Mouse (Mus musculus) heart, embryonic 15.5 days (tissue): ENCODE results near the gene Srcap. TPM values are rescaled to one million over a fixed set of nuclear protein-coding genes. Genes with fewer than 3 reads are reported as not detected.
A peak's percentile ranks its signal among the peaks of the same experiment; 100 is the strongest.
"Not testable (repeated sequence)": the region's sequence is repeated elsewhere in the genome, so short reads cannot be mapped to it uniquely, and the experiment has no call there.

ENCODE experiments used
- ATAC-seq: fragments of 200-750 bp; cut with Nextera tagmentation; replicated peaks from 2 replicates; pipeline ENCODE4 v1.8.0; 2017; ENCODE audit warnings: low read depth, moderate TSS enrichment; ENCODE audit not compliant: insufficient number of reproducible peaks, insufficient read depth, low FRiP score
- H3K27ac ChIP-seq: fragments of 300-500 bp; sonication (generic); 2 replicates; pipeline ENCODE4 v1.5.1; 2015; ENCODE audit warnings: mild to moderate bottlenecking, inconsistent platforms
- H3K27me3 ChIP-seq: fragments of 300-500 bp; sonication (generic); 2 replicates; pipeline ENCODE4 v1.6.1; 2015; ENCODE audit warnings: inconsistent platforms
- H3K36me3 ChIP-seq: fragments of 300-500 bp; sonication (generic); 2 replicates; pipeline ENCODE4 v1.6.1; 2015; ENCODE audit warnings: mild to moderate bottlenecking, inconsistent platforms
- H3K4me1 ChIP-seq: fragments of 300-500 bp; sonication (generic); replicated peaks from 2 replicates; pipeline ENCODE4 v1.6.1; 2015; ENCODE audit warnings: inconsistent platforms
- H3K4me2 ChIP-seq: fragments of 300-500 bp; sonication (generic); 2 replicates; pipeline ENCODE4 v1.6.1; 2015; ENCODE audit warnings: inconsistent platforms, mild to moderate bottlenecking, moderate library complexity
- H3K4me3 ChIP-seq: fragments of 300-500 bp; sonication (generic); 2 replicates; pipeline ENCODE4 v1.5.1; 2015; ENCODE audit warnings: mild to moderate bottlenecking, inconsistent platforms
- H3K9ac ChIP-seq: fragments of 300-500 bp; sonication (generic); 2 replicates; pipeline ENCODE4 v1.6.1; 2015; ENCODE audit warnings: mild to moderate bottlenecking, inconsistent platforms
- H3K9me3 ChIP-seq: fragments of 300-500 bp; sonication (generic); replicated peaks from 2 replicates; pipeline ENCODE4 v1.6.1; 2016; ENCODE audit warnings: inconsistent platforms
- WGBS: fragments of 180-500 bp; shearing (Covaris S2); methylation state at CpG from one replicate; pipeline ENCODE4 v1.1.7; 2015; ENCODE audit warnings: mixed read lengths; 5-methylcytosine and 5-hydroxymethylcytosine counted together
- polyA plus RNA-seq: library from polyadenylated mRNA; unstranded; fragments of >200 nt; fragmentation: Nextera tagmentation; extraction: Ambion mirVana; gene quantifications from 2 replicates; pipeline ENCODE4 v1.2.1, GENCODE M21; 2015

Srcap gene
- polyA plus RNA-seq, 1 experiment from 2014 or later, result 25.7 TPM

DNA sequence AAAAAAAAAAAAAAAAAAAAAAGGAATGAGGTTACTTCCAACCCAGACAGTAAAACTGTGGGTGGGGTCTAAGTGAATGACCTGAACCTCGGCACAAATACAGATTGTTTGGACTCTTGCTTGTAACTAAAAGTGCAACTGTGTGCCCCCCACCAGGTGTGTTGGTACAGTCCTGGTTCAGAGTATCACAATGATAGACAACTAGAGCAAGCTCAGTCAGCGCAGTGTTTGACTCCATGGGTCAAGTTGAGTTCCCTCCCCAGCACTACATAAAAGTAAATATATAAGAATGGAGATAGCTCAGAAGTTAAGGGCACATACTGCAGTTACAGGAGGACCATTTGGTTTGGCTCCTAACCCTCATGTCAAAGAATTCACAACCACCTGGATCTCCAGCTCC lies 14.4 kb upstream of the Srcap start:
- ATAC-seq, result no peak

GRCm38 (mm10) chr7:127498407-127498806 lies 13.4 kb upstream of the Srcap start:
- no peak for ATAC-seq
- Histone ChIP-seq H3K27ac (no peak overlapping the region), H3K9me3 (no peaks in the 10 kb centered on the region), H3K9ac (no peak overlapping the region), H3K27me3 (no peaks in the 10 kb centered on the region), H3K4me3 (no peak overlapping the region), H3K4me1 (peaks cover 9% of the 10 kb centered on the region), H3K36me3 (no peaks in the 10 kb centered on the region), H3K4me2 (no peak overlapping the region)
- 35% methylated on average over 3 of the region's 3 CpGs for WGBS

More for the DNA sequence above, 14.4 kb upstream of the Srcap start:
- peaks cover 9% of the 10 kb centered on the region for H3K4me1 ChIP-seq
- no peak overlapping the region for H3K27ac ChIP-seq
- no peak overlapping the region for H3K4me2 ChIP-seq
- 79% methylated on average over 2 of the region's 2 CpGs for WGBS
- no peak overlapping the region for H3K4me3 ChIP-seq
- no peak overlapping the region for H3K9ac ChIP-seq
- no peaks in the 10 kb centered on the region for H3K9me3 ChIP-seq
- H3K36me3 ChIP-seq, result peaks cover 4% of the 10 kb centered on the region; the same call in 1 of the 2 replicates
- no peaks in the 10 kb centered on the region for H3K27me3 ChIP-seq

DNA sequence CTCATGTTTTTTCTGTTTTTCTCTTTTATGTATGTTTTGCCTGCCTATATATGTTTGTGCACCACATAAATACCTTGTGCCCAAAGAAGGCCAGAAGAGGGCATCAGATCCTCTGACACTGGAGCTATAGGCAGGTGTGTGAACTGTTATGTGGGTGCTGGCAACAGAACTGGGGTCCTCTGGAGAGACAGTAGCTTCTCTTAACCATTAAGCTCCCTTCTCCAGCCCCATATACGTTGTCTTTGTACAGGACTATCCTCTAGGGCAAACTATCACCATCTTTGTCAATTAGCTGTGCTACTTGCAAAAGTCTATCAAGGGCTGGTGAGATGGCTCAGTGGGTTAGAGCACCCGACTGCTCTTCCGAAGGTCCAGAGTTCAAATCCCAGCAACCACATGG lies 3.5 kb upstream of the Srcap start:
- H3K36me3 ChIP-seq, result no peaks in the 10 kb centered on the region
- H3K4me1 ChIP-seq, result peaks cover 9% of the 10 kb centered on the region
- no peaks in the 10 kb centered on the region for H3K9me3 ChIP-seq
- 90% methylated on average over 3 of the region's 3 CpGs for WGBS
- no peak overlapping the region for H3K9ac ChIP-seq
- no peak overlapping the region for H3K4me2 ChIP-seq
- no peak for ATAC-seq
- no peaks in the 10 kb centered on the region for H3K27me3 ChIP-seq
- H3K4me3 ChIP-seq, result no peak overlapping the region
- H3K27ac ChIP-seq, result no peak overlapping the region

DNA sequence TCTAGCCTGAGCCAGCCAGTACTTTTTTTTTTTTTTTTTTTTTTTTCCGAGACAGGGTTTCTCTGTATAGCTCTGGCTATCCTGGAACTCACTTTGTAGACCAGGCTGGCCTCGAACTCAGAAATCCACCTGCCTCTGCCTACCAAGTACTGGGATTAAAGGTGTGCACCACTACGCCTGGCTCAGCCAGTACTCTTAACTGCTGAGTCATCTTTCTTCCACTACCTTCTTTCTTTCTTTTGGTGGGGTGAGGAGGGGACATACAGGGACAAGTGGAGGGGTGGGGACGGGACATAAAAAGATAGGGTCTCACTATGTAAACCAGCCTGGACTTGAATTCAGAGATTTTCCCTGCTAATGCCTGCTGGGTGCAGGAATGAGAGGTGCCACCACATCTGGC lies 2.0 kb upstream of the Srcap start:
- H3K27me3 ChIP-seq, H3K27ac ChIP-seq, H3K4me3 ChIP-seq, H3K36me3 ChIP-seq, H3K4me2 ChIP-seq, H3K9ac ChIP-seq, H3K9me3 ChIP-seq, ATAC-seq: not testable (repeated sequence)
- 75% methylated on average over 4 of the region's 4 CpGs for WGBS
- peaks cover 18% of the 10 kb centered on the region for H3K4me1 ChIP-seq

GRCm38 (mm10) chr7:127511241-127511640 lies 542 bp upstream of the Srcap start:
- Histone ChIP-seq H3K4me2 (peak overlapping the region; percentile 59), H3K9ac (0 out of 2 replicates have a peak overlapping the region, but pooled peaks have one; percentile 78), H3K4me1 (peaks cover 20% of the 10 kb centered on the region), H3K4me3 (peak overlapping the region; percentile 69), H3K27me3 (no peaks in the 10 kb centered on the region), H3K27ac (peak overlapping the region; percentile 99), H3K36me3 (peaks cover 16% of the 10 kb centered on the region), H3K9me3 (no peaks in the 10 kb centered on the region)
- no peak for ATAC-seq
- WGBS, result 36% methylated on average over 8 of the region's 8 CpGs

DNA sequence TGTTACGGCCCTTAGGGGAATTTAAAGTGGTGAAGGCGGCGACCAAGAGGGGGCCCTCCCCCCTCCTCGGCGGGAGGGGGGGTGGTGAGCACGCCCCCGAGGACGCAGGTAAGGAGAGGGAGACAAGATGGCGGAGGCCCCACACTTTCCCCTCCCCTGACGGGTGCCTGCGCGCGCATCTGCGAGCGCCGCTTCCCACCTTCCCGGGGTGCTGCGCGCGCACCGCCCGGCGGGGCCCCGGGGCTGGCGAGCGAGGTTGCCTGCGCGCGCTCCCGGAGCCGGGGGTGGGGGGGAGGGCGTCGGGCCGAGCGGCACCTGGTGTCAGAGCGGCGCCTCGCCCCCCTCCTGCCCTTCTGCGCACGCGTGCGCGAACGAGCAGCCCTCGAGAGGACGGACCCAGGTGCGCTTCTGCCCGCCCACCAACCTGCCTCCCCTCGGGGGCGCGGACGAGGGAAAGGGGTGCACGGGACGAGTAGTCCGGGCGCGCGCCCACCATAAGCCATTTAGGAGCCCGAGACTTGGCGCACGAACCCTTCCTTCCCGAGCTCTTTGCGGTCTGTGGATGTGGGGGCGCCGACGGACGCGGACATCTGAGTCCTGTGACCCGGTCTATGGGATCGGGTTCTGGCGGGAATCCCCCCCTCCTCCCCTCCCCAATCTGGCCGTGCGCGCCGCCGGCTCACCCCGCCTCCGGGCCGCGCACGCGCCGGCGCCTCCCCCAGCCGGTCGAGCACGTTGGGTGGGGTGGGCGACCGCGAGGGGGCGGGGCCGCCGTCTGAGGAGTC lies 640 bp downstream of the Srcap start:
- Histone ChIP-seq H3K4me3 (peak overlapping the region; percentile 69), H3K4me1 (peaks cover 20% of the 10 kb centered on the region), H3K36me3 (peaks cover 27% of the 10 kb centered on the region), H3K9me3 (no peaks in the 10 kb centered on the region), H3K27me3 (no peaks in the 10 kb centered on the region), H3K4me2 (peak overlapping the region; percentile 71), H3K27ac (peak overlapping the region; percentile 99), H3K9ac (peak overlapping the region; percentile 78)
- peak; percentile 88 for ATAC-seq
- under 1% methylated on average over 73 of the region's 93 CpGs for WGBS

DNA sequence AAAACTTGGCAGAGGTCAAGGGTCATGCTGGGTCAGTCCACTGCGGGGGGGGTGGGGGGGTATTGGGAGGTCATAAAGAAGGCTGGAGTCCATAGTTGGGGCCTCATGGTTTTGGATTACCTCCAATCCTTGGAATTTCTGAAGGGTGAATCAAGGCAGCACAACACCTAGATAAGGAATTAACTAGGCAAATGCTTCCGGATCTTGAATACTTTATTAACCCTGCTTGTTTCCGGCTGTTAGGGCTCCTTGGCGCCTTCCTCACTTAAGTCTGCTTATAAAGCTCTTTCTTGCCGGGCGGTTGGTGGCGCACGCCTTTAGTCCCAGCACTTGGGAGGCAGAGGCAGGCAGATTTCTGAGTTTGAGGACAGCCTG lies 1.2 kb downstream of the Srcap start:
- 26% methylated on average over 8 of the region's 8 CpGs for WGBS
- Histone ChIP-seq H3K9me3 (no peaks in the 10 kb centered on the region), H3K27ac (peak overlapping the region; percentile 99), H3K27me3 (no peaks in the 10 kb centered on the region), H3K4me2 (peak overlapping the region; percentile 71), H3K9ac (peak overlapping the region; percentile 78), H3K36me3 (peaks cover 33% of the 10 kb centered on the region), H3K4me3 (peak overlapping the region; percentile 69), H3K4me1 (peaks cover 20% of the 10 kb centered on the region)
- 0 out of 2 replicates have a peak, but pooled peaks have one; percentile 0 for ATAC-seq

DNA sequence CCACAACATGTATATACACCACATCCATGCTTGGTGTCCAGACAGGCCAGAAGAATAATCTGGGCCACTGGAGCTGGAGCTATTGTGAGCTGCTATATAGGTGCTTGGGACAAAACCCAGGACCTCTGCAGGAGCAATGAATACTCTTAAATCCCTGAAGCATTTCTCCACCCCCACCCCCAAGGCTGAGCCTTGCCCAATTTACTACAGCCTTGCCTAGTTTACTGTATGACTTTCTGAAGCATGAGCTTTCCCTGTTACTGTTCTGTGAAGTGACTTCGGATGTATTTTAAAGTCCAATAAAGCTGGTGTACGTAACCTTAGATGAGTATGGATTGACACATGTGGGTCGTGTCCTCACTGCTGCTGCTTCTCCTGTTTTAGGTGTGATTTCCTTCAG lies 2.0 kb downstream of the Srcap start:
- 74% methylated on average over 3 of the region's 3 CpGs for WGBS
- H3K27ac ChIP-seq, result peak overlapping the region; percentile 10; the same call in 1 of the 2 replicates
- H3K9me3 ChIP-seq, result no peaks in the 10 kb centered on the region
- H3K4me1 ChIP-seq, result peaks cover 20% of the 10 kb centered on the region
- H3K4me3 ChIP-seq, result peak overlapping the region; percentile 69
- H3K4me2 ChIP-seq, result peak overlapping the region; percentile 71
- H3K36me3 ChIP-seq, result peaks cover 39% of the 10 kb centered on the region
- no peak overlapping the region for H3K9ac ChIP-seq
- no peak for ATAC-seq
- H3K27me3 ChIP-seq, result no peaks in the 10 kb centered on the region

GRCm38 (mm10) chr7:127515846-127516245 lies 4.1 kb downstream of the Srcap start:
- ATAC-seq, result no peak
- Histone ChIP-seq H3K9me3 (no peaks in the 10 kb centered on the region), H3K9ac (no peak overlapping the region), H3K27me3 (no peaks in the 10 kb centered on the region), H3K27ac (no peak overlapping the region), H3K4me2 (no peak overlapping the region), H3K36me3 (peaks cover 56% of the 10 kb centered on the region), H3K4me1 (peaks cover 20% of the 10 kb centered on the region), H3K4me3 (no peak overlapping the region)
- WGBS, result 72% methylated on average over 7 of the region's 7 CpGs

DNA sequence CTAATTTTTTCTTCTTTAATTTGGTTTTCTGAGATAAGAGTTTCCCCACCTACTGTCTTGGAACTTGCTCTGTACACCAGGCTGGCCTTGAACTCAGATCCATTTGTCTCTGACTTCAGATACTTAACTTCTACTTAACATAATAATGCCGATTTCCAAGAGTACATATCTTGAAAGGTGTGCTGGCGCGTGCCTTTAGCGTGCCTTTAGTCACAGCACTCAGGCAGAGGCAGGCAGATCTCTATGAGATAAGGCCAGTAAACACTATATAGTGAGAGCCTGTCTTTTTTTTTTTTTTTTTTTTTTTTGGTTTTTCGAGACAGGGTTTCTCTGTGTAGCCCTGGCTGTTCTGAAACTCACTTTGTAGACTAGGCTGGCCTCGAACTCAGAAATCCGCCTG lies 4.6 kb downstream of the Srcap start:
- Histone ChIP-seq H3K9ac (no peak overlapping the region), H3K9me3 (no peaks in the 10 kb centered on the region), H3K4me1 (peaks cover 16% of the 10 kb centered on the region), H3K27me3 (no peaks in the 10 kb centered on the region), H3K36me3 (peaks cover 61% of the 10 kb centered on the region), H3K27ac (no peak overlapping the region), H3K4me3 (no peak overlapping the region), H3K4me2 (no peak overlapping the region)
- ATAC-seq, result no peak
- WGBS, result 88% methylated on average over 7 of the region's 7 CpGs

DNA sequence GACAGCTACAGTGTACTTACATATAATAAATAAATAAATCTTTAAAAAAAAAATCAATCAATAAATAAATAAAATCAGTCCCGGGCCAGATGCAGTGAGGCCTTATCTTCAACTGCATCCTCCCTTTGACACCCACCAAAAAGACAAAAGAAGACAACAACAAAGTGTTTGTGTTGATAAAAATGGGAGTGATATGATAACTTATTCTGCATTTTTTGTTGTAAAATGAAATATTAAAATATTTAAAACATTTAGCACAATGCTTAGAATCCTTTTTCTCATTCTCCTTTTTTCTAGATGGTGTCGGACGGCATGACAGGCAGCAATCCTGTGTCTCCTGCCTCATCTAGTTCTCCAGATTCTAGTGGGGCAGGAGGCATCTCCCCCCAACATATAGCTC lies 7.5 kb downstream of the Srcap start, which contains the start of gene Gm42715:
Gm42715 (plus strand) TSS at position 301 of the 400 bp plus-strand sequence.
- 86% methylated on average over 3 of the region's 3 CpGs for WGBS
- no peaks in the 10 kb centered on the region for H3K27me3 ChIP-seq

DNA sequence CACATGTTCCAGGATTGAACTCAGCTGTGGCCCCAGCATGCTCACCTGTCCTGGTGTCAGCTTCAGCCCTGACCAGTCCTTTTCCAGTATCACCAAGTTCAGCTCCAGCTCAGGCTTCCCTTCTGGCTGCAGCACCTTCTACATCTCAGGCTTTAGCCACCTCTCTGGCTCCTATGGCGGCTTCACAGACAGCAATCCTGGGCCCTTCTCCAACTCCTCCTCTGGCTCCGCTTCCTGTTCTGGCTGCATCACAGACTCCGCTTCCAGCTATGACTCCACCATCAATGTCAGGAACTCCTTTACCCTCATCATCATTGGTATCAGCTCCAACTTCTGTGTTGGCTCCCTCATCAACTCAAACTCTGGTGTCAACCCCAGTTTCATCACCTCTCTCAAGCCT lies 29.9 kb downstream of the Srcap start:
- Histone ChIP-seq H3K4me3 (no peak overlapping the region), H3K27ac (no peak overlapping the region), H3K4me1 (no peaks in the 10 kb centered on the region; the same call in 1 of the 2 replicates), H3K4me2 (no peak overlapping the region), H3K9ac (no peak overlapping the region), H3K36me3 (peaks cover 94% of the 10 kb centered on the region), H3K9me3 (no peaks in the 10 kb centered on the region), H3K27me3 (no peaks in the 10 kb centered on the region)
- no peak for ATAC-seq
- WGBS, result 89% methylated on average over 3 of the region's 3 CpGs

More for the DNA sequence above, 7.5 kb downstream of the Srcap start, which contains the start of gene Gm42715:
- Histone ChIP-seq H3K4me1 (0 out of 2 replicates have a peak, but pooled peaks cover 2% of the 10 kb centered on the region), H3K4me3 (no peak within 1 kb of the TSS), H3K9ac (no peak within 1 kb of the TSS), H3K4me2 (no peak within 1 kb of the TSS), H3K27ac (no peak within 1 kb of the TSS), H3K9me3 (no peaks in the 10 kb centered on the region), H3K36me3 (peaks cover 83% of the 10 kb centered on the region)
- ATAC-seq, result no peak
